Mouse (Mus musculus): ENCODE measurements at regions not wholly inside any gene's neighbourhood (a gene's known extent, or its start where the extent isn't known, plus 50 kb on each side); places are given as distances from the start of the nearest gene placed in this dataset.

- DNase-seq = no peak
Observed at GRCm38 (mm10) chr1:177335961-177336360, 78.0 kb upstream of the Akt3 start.

- no peak for DNase-seq
Observed at GRCm38 (mm10) chr1:177323366-177323765, 65.4 kb upstream of the Akt3 start.

GRCm38 (mm10) chr1:177322745-177323299, 64.8 kb upstream of the Akt3 start:
- no peak for DNase-seq

- no peak for DNase-seq
Observed at GRCm38 (mm10) chr1:177322307-177322685, 64.3 kb upstream of the Akt3 start.

- no peak for DNase-seq
Observed at GRCm38 (mm10) chr1:177321655-177322306, 63.8 kb upstream of the Akt3 start.

- no peak for DNase-seq
Observed at GRCm38 (mm10) chr1:177308213-177308872, 50.3 kb upstream of the Akt3 start.

Measured in kidney, adult 18-20 months (tissue).